Mouse (Mus musculus): ENCODE results near the gene Olfr1134.

- no peak for TF ChIP-seq MAFK (IDR thresholded peaks at IDR 0.05; ENCODE audit: insufficient replicate concordance, low read length)
- TF ChIP-seq POLR2A (IDR thresholded peaks at IDR 0.05; ENCODE audit: low read depth, low read length), result no peak
- TF ChIP-seq EP300 (IDR thresholded peaks at IDR 0.05; ENCODE audit: low read length), result no peak
- no peak for TF ChIP-seq ZKSCAN1 (IDR thresholded peaks at IDR 0.05; ENCODE audit: borderline replicate concordance, low read depth, low read length)
- TF ChIP-seq UBTF (IDR thresholded peaks at IDR 0.05; ENCODE audit: low read depth, low read length), result no peak
- no peak for TF ChIP-seq CTCF (conservative IDR thresholded peaks at IDR 0.05 in 1 of 2, IDR thresholded peaks at IDR 0.05 in 1 of 2; ENCODE audit: low read depth in 2 of 2, low read length in 2 of 2)
Observed at GRCm38 (mm10) chr2:87658360-87658759, at the start of gene Olfr1134.
